Mouse (Mus musculus): ENCODE data around the gene Rnf150.

Rnf150 gene

DNA sequence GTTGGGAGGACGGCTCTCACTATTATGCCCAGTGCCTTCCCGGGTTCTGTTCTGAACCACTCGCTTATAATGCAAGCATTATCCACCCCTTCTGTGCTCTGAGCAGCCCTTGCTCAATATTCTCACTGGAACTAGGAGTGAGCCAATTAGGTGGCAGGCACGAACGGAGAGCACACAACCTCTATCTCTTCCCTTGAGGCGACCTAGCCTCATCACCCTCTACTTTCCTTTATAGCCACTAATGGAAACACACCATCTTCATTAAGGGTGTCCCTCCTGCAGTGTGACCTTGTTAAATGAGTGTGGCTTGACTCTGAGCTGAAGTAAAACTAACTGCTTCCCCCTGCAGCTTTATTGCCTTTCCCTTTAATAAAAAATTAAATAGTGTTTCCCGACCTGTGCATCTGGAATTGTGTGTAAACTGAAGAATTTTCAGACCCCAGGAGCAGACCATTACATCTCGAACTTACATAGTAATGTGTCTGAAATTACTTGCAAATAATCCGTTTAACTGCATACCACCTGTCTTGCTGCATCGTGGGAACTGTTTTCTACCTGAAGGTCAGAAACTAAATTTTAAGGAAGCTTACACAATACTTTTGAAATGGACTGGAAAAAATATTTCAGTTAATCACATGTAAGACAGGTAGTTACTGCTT is 26.0 kb downstream of the Rnf150 start:
- no peak for DNase-seq

DNA sequence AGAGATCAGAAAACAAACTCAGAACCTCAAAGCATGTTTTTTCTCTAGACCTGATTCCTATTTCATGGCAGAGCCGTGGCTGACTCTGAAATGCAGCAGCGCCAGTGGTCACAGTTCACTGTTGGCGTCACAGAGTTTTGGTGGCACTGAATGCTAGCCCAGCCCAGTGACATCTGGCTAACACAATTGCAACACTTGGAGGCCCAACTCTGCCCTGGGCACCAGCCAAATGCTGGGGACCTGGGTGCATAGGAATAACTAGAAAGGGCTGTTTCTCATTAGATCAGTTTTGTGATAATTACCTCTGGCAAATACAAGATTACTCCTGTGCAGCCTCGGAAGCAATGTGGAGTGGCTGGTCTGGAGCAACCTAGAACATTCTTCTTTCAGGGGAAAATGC is 31.9 kb downstream of the Rnf150 start:
- no peak for DNase-seq

DNA sequence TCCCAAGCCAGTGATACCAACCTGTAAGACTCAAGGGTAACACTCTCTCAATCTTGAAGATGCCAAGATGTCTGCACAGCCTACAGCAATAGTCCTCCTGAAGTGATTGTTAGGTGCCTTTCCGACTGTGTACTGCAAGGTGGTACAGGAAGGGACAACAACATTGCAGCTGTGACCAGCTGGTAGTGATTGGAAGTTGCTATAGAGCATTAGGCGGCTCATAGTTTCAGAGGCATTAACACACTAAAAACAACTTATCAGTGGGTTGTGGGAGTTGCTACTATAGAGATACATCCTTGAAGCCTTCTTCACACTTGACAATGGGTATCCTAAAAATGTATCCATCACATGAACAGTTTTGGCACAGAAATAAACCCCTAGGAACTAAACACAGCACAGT is 33.6 kb downstream of the Rnf150 start:
- no peak for DNase-seq

DNA sequence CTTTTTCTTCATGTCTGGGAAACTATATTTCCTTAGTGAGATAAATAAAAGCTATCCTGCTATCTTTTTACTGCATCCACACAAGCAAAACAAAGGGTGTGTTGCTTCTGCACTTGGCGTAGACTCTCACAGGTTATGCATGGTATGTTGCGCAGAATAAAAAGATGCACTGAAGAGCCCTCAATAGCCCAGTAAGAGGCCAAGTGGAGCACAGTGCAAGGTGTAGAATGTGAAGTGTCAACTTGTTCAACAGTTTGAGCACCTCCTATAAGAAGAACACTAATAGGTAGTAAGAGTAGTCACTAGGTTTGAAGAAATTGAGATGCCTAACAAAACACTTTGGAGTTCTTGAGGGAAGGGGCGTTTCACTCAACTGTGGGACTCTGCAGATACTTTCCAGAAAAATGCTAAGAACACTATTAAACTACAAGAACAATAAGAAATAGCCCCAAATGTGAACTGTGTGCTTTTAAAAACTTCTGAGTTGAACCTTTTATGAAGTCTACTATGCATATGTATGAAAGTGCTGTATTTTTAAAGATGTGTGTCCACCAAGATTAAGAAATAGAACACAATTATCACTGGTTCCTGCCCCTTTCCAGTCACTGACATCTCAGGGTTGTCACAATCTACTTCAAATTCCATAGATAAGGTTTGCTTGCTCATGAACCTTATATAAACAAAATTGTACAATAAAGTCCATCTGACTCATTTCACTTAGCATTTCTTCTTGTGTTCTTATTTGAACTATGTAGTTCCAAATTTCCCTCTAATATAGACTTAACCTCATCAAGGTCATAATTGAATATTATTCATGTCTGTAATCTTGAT is 34.7 kb downstream of the Rnf150 start:
- DNase-seq, result no peak

DNA sequence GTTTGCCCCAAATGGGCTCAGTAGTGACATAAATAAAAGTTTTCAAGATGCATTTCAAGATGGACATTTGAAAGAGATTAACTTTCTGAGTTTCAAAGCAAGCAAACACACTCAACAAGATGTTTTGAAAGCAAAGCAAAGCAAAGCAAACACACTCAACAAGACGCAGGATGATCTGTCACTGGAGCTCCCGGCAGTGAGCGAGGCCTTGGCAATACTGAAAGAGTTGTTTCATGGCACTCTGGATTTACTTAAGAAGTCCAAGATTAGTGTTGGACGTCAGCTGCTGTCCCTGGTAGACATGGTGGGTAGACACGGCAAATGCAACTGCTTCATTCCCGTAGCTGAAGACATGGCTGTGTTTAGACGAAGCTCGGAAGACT is 35.3 kb downstream of the Rnf150 start:
- no peak for DNase-seq

DNA sequence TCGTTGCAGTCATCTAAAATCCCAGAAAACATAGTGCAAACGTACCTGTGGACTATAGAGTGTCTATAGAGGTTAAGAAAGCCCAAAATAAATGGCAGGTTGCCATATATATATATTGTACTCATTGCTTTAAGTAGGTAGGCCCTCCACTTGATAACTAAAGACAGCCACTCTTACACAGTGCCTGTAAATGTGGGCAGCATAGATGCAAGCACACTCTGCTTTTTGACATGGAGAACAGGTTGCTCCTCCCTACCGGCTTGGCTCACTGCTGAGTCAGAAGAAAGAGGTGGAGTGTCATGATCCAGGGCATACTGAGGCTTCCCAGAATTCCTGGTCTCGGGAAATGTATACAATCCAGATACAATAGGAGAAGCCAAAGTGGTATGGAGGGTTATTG is 37.8 kb downstream of the Rnf150 start:
- no peak for DNase-seq

DNA sequence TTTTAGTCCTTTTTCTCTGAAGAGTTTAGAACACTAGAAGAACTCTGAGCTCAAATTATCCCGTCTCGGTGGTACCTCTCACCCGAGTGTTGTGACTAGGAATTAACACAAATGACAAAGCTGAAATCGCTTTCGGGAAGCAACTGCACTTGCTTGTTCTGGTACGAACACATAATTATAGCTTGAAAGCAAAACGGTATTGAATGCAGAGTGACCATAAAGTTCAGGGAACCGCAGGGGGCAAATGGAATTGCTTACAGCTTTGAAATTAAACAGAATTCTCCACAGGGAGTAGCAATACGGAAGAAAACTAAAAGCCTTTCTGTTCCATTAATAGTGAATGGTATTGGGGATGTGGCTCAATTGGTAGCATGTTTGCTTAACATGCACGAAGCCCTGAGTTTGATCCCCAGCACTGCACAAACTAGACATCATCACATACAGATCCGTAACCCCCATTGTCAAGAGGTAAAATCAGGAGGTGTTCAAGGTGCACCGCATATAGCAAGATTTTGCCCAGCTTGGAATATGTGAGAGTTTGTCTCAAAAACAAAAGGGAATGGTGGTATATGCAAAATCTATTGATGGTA is 38.5 kb downstream of the Rnf150 start:
- no peak for DNase-seq

DNA sequence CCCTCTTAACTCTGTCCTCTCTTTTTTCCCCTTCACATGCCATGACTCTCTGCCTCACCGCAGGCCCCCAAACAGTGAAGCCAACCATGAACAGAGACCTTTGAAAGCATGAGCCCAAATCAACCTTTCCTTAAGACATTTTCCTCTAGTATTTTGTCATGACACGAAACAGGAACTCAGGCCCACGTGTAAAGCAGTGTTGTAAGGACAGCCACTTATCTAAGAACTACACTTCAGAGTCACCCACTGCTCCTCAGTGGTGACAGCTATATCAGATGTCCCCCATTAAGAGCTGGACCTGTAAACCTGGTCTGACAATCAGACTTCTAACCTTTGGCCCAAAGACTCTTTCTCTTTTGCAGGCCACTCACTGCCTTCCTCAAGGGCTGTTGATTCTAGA is 40.3 kb downstream of the Rnf150 start:
- no peak for DNase-seq

DNA sequence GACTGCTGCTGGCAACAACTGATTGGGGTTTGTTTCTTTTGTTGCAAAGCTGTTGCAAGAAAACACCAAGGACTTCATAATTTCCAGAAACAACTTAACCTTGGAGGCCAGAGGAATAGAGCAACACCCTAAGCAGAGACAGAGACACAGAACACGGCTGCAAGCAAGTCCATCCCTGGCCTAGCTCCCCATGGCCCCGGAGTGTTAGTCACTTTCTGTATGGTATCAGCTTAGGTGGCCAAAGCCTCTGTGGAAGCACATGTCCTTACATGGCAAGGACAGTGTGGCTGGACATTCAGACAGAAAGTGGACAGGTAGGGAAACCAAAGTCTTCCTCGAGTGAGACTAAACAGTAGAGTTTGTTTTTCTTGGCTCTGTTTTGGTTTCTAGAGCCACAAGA is 44.1 kb downstream of the Rnf150 start:
- DNase-seq, result no peak

DNA sequence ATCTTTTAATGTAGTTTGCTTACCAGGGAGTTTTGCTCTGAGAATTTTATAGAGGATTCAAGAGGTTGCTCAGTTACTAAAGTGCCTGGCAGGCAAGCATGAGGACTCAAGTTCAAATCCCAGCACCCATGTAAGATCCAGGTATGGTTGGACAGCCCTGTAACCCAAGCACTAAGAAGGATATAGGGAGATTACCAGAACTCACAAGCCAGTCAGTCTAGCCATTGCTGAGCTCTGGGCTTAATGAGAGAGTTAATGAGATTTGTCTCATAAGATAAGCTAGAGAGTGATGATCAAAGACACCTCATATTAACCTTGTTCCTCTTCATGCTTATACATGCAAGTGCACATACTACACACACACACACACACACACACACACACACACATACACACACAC is 48.3 kb downstream of the Rnf150 start:
- no peak for DNase-seq

DNA sequence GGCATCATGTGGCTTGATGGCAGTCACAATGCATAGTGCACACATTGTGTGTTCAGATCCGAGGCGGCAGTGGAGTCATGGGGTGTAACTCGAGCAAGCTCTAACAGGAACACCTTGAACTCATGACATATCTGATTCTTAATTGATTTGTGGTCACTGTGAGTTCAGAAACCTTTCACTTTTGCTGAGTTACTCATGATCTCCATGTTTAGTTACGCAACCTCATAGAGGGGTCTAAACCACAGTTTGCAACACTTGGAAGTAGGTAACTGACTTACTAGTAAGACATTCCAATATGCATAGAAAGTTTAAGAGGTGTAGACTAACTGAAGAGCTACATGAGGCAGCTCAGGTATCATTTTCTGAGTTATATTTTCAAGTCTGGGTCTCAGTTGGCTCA is 49.1 kb downstream of the Rnf150 start:
- no peak for DNase-seq

DNA sequence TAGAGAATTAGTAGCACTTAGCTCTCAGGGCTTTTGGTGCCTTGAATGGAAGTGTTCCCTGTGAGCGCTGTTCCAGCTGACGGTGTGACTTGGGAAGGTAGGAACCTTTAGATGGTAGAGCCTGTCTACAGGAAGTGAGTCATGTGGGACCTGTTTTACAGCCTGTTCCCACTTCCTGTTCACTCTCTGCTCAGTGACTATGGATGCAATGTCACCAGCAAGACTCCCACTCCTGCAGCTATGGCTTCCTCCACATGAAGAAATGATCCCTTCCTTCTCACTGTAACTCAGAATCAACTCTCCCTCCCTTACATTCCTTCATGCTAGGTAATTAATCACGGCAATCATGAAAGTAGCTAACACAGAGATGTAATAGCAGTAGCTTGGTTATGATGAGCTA is 51.4 kb downstream of the Rnf150 start:
- DNase-seq, result no peak

DNA sequence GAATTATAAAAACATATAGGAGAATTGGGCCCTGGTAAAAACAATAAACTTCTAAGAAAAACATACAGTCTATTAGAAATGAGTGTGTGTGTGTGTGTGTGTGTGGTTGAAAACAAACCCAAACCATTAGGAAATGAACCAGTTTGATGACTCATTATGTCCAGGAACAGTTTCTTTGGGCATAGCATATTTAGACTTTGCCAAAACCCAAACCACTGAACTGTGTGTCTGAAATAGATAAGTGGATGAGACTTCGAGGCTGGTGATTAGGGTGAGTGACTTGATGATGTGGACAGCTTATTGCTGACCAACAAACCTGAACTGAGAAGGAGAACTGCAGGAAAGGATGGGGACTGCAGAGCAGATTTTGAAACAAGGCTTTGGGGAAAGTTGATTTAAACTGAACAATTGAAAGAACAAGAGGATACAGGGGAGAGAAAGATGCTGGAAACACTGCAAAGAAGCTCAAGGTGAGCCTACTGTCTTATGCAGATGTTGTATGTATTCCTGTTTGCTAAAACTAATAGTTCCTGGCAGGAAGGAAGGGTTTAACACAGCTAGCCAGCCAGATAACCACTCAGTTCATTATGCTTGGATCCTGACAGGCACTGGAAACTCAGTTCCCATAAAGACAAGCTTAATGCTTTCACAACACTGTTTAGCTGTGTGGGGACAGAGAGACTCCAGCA is 53.8 kb downstream of the Rnf150 start:
- no peak for DNase-seq

DNA sequence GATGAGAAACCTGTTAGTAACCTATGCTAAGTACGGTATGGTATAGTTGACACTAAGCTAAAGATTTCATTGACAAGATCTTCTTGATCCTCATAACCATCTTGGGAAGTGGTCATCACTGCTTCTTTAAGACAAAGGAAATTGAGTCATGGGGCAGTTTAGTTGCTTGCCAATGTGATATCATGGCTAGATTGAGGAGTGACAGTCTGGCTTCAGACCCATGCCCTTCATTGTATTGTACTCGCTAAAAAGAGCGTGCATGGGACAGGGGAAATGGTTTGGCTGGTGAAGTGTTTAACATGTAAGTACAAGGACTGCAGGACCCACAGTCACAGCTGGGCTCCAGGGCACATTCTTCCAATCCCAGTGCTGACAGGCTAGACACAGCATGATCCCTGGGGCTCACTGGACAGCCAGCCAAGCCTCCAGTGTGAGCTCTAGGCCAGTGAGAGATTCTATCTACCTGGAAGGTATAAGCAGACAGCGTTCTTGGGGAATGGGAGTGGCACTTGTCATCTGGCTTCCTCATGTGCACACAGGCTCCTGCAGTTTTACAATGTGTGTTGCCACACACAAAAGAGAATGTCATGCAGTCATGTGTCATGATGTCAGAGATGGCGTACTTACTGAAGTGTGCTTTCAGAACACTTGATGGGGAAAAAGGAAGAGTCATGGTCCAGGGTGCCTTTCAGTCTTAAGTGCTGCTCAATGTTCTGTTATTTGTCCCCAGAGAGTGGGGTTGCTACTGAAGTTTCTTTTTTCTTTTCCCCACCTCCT is 54.6 kb downstream of the Rnf150 start:
- DNase-seq, result no peak

DNA sequence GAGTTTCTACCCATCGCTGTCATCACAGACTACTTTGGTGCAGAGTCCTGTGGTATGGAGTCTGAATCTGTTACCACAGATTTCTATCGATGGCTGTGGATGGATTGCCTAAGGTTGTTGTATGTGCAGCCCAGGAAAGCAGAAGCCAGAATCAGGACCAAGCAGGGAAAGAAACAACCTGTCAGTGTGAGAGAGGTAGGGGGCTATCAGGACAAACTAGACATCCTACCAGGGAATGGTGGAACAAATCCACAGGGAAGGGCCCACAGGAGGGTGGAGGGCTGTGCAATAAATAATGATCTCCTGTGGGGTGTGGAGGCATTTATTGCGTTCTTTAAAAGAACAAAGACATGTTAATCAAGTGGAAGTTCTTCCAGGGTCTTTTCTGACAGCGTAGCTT is 56.5 kb downstream of the Rnf150 start:
- DNase-seq, result no peak

DNA sequence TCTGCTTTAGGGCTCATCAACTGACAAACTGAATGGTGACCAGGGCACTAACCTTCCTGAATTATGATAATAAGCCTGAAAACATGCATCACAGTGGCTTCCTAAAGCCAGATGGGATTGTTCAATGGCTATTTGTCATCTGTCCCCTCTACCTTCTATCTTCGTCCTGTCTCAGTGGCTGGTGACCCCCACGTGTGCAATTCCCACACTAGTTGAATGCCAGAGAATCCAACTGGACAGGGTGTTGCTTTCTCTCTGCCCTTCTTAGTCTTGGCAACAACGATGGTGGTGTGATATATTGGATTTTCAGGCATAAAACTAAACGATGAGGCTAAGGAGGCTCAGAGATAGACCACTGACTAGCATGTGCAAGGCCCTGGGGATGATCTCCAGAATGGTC is 57.0 kb downstream of the Rnf150 start:
- no peak for DNase-seq

DNA sequence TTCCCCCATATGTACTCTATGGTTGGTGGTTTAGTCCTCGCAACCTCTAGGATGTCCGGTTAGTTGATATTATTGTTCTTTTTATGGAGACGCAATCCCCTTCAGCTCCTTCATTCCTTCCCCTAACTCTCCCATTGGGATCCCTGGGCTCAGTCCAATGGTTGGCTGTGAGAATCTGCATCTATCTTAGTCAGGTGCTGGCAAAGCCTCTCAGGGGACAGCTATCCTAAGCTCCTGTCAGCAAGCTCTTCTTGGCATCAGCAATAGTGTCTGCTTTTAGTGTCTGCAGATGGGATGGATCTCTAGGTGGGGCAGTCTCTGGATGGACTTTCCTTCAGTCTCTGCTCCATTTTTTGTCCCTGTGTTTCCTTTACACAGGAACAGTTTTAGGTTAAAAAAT is 62.1 kb downstream of the Rnf150 start:
- no peak for DNase-seq

DNA sequence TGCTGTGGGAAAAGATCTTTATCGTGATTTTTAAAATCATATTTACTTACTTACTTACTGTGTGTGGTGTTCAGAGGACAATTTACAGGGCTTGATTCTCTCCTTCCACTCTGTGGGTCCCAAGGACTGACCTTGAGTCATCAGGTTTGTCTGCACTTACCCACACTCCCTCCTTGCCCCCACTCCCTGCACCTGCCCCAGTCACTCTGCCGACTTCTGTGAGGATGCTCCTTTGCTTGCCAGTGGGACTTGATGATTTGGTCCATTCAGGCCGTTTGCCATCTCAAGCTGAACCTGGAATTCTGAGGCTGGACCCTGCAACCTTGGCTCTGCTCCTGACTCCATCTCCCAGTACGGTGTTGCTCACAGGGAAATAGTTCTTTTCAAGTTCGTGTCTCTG is 63.4 kb downstream of the Rnf150 start:
- no peak for DNase-seq

DNA sequence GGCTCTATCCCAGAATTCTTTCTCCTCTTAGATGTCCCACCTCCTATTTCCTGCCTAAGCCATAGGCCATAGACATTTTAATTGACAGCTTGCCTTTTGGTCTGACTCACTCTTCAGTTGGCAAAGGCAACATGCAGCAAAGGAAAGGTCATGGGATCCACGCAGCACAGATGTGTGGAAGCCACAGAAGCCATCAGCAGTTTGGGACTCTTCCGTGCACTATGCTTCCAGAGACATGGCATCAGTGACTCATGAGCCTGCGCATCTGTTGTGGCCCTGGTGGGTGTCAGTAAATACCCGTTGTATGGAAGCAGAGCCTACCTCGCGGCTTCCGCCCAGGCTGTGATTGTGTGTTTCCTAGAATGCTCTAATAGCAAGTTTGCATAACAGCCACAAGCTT is 68.4 kb downstream of the Rnf150 start:
- DNase-seq, result no peak

DNA sequence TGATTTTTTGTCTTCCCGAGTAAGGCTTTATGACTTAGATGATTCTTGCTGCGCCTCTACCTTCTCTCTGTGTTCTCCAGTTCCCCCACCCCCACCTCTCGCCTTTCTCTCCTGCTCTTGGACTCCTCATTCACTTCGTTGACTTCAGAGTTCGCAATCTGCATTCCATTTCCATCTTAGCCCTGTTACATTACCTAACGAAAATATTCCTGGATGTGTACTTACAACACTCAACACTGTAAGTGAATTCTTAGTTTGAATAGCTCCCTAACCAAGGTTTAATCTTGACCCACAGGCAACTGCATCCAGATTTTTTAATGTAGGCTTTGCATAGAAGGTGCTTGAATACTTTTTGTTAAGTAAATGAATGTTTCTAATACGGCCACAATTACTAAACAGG is 73.0 kb downstream of the Rnf150 start:
- DNase-seq, result no peak

DNA sequence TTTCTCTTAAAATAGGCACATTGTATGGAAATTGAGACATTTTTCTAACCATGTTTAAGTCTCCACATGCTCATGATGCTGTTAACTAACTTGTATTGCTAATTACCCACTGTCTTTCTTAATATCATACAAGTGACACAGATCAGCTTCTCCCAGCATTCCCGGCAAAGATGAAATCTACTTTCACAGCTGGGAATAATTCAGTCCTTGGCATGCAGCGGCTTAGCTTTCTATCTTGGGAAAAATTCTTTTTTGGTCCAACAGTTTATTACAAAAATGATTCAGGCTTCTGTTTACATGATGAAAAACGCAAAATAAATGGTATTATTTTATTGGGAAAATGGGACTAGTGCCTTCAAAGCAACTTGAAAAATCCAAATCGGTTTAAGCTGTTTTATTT is 73.7 kb downstream of the Rnf150 start:
- no peak for DNase-seq

DNA sequence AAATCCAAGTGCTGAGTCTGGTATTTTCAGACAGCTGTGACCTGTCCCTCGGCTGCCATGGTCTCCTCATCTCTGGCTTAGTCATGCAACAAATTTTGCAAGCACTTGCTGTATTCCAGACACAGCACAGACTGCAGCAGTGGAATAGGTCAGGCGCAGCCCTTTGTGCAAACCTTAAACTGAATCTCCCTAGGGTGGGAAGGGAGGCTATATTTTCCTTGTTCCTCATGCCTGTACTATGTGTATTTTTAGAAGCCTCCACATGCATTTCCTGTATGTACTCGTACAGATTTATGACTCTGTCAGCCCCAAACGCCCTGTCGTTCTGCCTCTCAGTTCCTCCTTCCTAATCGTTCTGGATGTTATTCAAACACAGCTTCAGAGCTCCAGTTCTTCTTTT is 76.8 kb downstream of the Rnf150 start:
- no peak for DNase-seq

Data from cerebellum, adult 11 months (tissue).